Mouse (Mus musculus): ENCODE measurements around the gene Apln.

DNA sequence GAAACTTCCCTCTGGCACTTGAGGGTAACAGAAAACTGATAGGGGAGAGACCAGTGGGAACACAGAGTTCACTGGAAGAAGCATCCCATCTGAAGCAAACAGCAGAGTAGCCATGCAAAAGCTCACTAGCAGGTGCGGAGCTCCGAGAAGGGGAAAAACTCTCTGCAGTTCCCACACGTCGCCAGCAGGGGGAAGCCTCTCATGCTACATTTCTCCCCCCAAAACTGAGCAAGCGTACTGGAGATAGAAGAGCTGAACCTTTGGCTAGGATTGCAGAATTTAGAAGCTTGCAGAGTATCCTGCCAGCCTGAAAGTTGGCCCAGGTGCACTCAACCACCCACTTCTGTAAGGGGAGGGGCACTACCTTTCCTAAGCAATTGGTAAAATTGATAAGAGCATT is 14.7 kb downstream of the Apln start:
- TF ChIP-seq POLR2A (IDR thresholded peaks at IDR 0.05; ENCODE audit: insufficient read depth, low read depth, low read length) (no peak), CTCF (IDR thresholded peaks at IDR 0.05; ENCODE audit: insufficient read depth, low read depth, low read length) (peak; percentile 51)

Measured in olfactory bulb, adult 2 months (tissue).